Mouse (Mus musculus) CD4-positive, CD25-positive, alpha-beta regulatory T cell, adult 2 months (primary cell): Measurements from ENCODE around the gene Cx3cl1.
A peak's percentile ranks its signal among the peaks of the same experiment; 100 is the strongest.

Experiments used
- DNase-seq: peaks from one replicate; pipeline ENCODE4 v3.0.0-alpha.2; 2012; ENCODE audit warnings: low read depth, low spot score

The Cx3cl1 gene

DNA sequence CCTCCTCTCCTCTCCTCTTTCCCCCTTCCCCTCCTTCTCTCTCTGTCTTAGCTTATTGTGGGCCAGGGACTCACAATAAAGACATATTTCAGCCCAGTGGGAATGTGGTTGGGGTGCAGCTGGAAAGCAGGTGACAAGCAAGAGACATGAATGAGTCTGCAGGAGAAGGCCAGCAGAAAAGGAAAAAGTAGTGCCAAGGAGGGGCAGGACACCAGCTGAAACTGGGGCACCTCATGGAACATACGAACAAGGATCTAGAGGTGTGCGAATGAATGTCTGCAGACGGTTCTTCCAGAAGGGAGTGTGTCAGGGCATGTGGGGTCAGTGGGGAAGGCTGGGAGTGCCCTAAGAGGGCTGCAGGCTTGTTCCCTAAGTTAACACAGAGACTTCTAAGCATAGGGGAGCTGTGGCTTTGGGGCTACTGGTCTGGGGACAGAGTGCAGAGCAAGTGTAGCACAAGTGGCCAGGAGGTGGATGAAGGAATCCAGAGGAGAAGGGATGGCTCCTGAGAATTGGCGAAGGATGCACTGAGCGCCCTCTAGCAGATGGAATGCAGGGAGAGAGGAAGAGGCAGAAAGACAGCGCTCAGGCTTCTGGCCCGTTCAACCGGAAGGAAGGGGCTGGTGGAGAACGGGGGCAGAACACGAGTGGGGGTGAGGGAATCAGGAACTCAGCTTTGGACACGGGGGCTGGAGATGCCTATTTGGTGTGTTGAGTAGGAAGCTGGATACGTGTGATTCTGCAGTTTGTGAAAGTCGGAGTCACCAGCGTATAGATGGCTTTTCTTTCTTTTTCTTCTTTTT is 29.7 kb downstream of the Cx3cl1 start:
- DNase-seq: peak; percentile 28

DNA sequence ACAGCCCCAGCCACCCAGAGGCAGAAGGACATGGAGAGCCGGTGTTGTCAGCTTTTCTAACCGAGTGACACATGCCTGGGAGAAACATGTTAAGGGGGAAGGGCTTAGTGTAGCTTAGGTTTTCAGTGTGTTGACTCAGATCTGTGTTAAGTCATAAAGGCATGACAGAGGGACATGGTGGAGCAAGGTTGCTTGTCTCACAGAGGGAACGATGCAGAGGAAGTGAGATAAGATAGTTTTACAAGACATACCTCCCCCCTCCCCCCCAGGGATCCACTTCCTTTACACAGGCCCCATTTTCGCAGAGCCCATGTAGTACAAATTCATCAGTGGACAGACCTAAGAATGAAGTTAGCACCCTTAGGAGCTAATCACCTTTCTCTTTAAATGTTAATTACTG is 30.6 kb downstream of the Cx3cl1 start:
- DNase-seq: peak; percentile 65

DNA sequence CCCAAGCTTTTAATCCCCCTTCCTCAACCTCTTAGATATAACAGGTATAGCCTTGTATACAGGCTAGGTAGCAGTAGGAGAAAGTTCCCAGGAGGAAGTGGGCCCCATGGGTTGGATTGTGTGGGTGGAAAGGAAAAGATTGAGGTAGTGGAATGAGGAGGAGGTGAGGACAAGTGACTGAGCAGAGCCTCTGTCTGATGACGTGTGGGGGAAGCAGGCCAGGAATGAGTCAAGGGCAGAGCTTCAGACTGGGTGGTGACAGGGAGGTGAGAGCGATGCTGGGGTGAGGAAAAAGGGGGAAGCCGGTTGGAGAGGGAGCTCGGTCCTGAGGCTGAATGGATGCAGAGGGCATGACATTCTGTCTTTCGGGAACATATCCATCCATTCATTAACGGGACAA is 31.7 kb downstream of the Cx3cl1 start:
- peak; percentile 16 for DNase-seq

DNA sequence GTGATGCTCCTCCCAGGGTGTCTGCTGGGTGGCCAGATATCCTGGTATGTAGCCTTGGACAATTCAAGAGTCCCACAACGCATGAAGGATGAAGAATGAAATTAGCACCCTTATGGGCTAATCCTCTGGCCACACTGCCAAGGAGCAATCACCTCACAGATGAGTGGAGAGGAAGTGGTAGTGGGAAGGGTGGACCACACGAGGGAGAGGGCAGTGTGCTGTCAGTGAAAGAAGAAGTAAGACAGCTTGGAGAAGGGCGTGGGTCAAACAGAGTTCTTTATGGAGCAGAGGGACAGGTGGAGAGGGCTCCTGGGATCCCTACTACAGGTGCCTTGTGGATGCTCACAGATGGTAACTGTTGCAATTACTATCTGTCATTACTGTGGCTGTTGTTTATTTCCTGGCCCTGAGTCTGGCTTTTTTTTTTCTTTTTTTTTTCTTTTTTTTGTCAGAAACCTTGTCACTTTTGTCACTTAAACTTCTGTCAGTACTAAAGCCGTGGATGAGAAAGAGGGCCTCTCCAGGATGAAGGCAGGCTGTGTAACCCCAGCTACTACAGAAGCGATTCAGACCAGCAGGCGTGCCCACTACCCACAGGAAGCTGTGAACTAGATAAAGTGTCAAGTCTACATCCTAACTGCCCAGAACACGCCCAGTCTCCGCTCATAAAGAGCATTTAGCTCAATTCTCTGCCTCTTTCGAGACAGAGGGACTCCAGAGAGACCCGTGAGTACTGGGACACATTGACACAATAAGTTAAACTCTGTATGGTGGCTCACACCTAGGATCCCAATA is 32.9 kb downstream of the Cx3cl1 start:
- no peak for DNase-seq

DNA sequence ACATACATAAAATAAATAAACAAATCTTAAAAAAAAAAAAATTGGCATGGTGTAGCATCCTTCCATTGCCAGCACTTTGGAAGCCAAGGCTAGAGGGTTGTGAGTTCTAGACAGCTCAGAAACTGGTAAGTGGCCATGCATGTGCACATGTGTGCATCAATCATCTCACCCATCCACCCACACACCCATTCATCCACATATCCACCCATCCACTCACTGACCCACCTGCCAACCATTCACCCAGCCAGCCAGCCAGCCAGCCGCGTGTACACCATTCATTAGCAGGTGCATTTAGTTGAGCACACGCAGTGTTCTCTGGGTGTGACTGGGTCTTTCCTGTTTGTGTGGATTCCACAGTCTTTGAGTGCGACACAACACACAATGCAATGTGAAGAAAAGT is 34.0 kb downstream of the Cx3cl1 start:
- no peak for DNase-seq

DNA sequence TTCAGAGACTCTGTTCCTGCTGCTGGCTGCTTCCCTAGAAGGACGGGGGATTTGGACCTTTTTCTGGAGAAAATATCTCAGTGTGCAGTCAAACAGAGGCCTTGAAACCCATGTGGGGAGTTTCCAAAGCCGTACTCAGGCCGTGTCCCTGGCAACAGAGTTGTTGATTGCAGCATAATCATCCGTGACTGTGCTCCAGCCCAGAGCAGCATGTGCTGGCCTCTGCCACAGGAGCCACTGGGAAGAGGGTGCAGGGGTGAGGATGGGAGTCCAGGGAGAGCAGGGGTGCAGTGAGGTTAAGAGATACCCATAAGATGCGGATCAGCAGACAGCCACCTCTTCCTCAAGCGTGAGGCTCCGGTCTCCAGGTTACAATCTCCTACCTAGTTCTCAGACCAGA is 35.7 kb downstream of the Cx3cl1 start:
- no peak for DNase-seq

DNA sequence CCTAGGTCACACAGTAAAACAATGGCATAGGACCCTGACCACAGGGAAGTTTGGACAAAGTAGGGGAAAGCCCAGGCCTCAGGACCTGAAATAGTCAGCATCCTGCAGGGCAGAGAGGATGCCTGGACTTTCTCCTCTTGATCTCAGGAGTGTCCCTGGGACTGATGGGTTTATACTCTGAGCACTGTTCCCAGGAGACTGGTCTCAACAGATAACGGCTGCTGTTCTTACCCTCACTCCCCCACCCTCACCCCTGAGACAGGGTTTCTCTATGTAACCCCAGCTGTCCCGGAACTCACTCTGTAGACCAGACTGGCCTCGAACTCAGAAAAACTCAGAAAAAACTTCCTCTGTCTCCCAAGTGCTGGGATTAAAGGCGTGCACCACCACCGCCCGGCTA is 36.6 kb downstream of the Cx3cl1 start:
- no peak for DNase-seq

DNA sequence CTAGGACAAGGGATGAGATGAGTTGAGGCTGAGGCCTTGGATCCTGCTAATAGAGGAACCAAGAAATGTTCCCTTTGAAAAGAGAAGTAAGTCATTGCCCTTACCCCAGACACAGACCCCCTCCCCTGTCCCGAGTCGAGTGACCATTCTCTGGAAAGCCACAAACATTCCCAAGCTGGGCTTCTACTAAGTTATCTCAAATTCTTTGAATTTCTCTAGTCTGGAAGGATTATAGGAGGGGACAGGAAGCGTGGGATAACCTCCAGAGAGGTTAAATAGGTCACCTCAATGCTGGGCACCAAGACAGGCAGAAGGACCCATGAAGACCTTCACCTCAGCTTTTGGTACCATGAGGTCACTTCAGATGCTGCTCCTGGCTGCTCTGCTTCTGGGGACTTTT is 38.3 kb downstream of the Cx3cl1 start, which contains the start of gene Ccl17:
Ccl17 (plus strand) TSS at position 301 of the 400 bp plus-strand sequence.
- no peak for DNase-seq

DNA sequence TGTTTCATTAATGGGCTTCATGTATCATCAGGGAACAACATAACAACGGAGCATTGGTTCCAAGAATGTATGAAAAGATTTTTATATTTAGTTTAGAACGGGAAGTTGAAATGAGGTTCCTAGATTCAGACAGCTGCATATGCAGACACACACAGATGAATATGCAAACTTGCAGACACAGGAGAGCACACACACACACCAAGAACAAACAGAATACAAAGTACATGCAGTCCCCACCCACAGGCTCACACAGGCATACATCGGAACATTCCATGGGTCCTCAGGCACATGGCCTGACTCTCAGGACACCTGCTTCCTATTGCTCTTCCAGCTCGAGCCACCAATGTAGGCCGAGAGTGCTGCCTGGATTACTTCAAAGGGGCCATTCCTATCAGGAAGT is 39.0 kb downstream of the Cx3cl1 start:
- no peak for DNase-seq

DNA sequence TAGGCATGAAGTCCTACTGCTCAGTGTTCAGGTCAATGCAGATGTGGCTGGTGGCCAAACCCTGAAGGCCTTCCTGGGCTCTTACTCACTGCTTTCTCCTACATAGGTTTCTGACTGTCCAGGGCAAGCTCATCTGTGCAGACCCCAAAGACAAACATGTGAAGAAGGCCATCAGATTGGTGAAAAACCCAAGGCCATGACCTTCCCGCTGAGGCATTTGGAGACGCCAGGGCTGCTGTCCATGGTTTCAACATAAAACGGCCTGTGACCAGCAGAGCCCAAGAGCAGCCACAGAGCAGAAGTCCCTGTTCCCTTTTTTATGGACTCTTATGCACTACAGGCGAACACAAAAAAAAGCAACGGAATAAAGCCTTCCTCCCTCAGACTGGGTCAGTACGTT is 39.8 kb downstream of the Cx3cl1 start:
- no peak for DNase-seq

DNA sequence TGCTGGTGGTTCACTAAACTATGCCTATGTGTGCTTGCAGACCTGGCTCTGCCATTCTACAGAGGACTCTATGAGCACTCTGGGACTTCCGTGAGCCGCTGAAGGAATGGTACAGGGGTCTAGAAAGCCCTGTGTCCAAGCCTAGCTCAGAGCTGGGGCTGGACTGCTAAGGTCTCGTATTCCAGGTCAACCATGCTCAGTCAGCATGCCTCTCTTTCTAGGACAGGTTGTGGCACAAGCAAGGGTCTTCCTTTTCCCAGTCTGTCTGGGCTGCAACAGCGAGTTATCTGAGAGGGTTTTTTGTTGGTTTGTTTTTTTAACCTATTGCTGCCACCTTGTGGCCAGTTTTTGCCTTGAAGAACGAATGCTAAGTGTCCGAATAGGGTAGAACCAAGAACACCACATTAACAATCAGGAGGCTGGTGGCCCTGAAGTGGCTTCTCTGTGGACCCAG is 40.9 kb downstream of the Cx3cl1 start:
- DNase-seq: peak; percentile 88

DNA sequence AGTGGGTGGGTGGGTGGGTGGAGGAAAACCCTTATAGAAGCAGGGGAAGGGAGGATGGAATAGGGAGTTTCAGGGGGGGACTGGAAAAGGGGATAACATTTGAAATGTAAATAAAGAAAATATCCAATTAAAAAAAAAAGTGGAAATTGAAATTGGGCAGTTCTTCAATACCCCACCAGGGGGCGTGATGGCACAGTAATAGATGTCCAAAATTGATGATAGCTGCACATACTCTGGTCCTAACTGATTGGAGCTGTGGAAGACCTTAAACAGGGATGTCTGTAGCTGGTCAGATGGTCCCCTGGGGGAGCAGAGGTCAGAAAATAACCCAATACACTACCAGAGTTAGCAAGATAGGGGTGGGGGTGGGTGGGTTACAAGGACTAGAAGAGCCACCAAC is 42.7 kb downstream of the Cx3cl1 start:
- DNase-seq: peak; percentile 64

DNA sequence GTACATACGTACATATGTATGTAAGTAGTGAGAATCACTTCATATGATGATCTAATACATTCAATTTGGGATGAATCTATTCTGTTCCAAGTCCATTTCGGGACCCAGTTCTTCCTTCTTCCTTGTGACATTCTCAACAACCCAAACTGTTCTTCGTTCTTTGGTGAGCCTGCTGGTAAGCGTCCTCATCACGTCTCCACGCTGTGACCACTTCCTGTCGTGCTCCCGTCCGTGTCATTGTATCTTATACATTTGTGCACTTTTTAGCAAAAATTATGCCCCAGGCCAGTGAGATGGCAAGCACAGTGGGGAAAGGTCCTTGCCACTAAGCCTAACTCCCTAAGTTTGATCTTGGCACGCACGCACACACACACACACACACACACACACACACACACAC is 46.1 kb downstream of the Cx3cl1 start:
- DNase-seq: peak; percentile 45

DNA sequence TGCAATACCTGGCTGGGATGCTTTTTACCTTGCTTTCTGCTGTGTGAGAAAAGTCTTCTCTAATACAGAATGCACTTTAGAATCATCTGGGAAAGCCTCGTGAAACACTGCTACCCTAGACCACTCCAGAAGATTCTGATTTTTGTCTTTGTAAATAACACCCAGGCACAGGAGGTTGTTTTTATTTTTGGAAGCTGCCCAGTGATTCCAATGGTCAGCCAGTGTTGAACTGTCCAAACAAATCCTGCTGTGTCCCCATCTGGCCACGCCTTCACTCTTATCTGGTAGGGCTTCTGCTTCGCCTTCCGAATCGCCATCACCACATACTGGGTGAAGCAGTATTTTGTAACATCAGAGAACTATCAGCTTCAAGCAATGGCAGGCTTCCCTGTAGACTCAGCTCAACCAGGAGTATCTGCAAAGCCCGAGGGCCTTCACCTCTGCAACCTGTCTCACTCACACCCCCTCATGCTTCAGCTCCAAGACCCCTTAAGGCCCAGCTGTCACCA is 47.9 kb downstream of the Cx3cl1 start:
- no peak for DNase-seq

DNA sequence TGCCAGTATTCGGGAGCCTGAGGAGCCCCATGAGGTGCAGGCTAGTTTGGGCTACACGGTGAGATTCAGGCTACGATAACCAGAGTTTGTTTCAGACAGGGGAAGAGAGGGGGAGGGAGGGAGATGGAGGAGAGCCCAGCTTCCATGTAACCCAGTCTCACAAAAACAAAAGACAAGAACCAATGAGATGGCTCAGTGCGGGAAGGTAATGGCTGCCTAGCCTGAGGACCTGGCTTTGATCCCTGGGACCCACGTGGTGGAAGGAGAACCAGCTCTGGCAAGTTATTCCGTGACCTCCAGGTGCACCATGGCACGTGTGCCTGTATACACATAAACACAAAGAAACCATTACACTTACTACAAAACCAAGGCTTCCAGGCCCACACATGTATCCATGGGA is 48.7 kb downstream of the Cx3cl1 start:
- no peak for DNase-seq

DNA sequence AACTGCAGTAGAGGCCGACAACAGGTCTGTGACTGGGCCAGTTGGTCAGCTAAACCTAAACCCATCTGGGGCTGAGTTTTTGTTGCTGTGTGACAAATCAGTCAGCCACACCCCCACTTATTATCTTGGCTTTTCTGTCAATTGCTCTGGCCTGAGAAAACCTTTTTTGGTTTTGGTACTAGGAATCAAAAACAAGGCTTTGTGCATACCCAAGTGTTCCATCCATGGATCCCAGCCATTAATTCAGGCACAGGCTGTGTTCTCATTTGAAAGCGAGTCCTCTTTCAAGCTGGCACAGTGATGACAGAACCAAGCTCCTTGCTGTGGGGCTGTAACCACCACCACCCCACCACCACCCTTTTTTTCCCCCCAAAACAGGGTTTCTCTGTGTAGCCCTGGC is 49.6 kb downstream of the Cx3cl1 start:
- DNase-seq: no peak

DNA sequence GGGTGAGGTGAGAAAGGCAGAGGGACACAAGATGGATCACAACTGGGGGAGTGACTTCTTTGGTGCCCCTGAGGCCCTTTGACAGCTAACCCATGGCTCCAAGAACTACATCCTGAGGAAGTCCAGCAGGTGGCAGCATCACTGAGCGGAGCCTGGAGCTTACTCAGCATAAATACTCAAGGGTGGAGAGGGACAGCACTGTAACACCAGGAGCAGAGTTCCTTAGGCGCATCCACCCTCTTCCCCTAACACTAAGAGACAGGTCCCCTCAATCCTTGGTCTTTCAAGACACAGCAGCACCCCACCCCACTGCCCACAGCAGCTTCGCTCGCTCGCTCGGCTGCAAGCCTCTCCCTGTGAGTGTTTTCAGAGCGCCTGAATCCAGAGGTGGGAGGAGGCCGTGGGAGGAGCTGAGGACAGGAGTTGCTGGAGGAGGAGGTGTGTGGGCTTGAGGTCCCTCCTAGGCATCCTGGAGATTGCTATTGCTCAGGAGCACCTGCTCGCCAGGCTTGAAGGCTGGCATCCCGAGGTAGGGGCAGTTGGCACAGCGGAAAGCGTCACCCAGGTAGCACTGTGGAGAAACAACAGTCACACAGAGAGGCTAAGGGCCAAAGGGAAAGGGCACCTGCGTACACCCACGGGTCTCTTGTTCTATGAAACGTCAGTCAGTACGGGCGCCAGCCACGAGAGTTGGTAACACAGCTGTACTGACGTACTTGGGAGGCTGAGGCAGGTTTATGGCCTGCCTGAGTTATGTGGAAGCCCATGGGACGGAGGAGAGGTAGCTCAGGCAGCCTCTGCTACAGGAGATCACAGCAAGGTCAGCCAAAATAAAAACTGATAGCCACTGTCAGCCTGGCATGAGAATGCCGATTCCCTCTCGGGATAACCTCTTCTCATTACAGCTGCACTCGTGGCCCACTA is 51.1 kb downstream of the Cx3cl1 start:
- DNase-seq: peak; percentile 67

DNA sequence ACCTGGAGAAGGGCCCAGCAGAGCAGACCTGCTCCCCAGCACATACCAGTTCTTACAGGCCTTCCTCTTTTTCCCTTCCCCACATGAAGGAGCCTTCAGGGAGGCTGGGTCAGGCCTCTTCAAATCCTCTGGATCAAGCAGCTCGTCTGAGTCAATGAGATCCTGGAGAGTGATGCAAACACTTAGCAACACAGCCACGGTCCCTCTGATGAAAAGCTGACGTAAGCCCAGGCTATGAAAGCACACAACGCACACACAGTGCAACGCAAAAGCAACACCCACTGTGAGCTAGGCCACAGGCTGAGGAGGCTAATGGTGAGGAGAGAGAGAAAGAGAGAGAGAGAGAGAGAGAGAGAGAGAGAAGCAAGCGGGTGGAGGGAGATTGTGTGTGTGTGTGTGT is 53.4 kb downstream of the Cx3cl1 start:
- no peak for DNase-seq

DNA sequence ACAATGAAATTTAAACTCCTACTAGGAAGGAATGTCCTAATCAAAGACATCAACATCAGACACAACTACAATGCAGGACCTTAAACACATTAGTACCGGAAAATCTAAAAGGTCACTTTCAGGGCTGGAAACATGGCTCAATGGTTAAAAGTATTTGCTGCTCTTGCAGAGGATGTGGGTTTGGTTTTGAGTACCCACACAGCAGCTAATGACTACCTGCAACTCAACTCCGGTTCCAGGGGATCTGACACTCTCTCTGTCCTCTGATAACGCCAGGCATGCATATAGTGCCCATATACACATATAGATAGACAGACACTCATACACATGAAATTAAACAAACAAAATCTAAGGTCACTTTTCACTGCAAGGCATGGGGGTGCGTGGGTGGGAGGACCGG is 54.4 kb downstream of the Cx3cl1 start:
- peak; percentile 26 for DNase-seq

DNA sequence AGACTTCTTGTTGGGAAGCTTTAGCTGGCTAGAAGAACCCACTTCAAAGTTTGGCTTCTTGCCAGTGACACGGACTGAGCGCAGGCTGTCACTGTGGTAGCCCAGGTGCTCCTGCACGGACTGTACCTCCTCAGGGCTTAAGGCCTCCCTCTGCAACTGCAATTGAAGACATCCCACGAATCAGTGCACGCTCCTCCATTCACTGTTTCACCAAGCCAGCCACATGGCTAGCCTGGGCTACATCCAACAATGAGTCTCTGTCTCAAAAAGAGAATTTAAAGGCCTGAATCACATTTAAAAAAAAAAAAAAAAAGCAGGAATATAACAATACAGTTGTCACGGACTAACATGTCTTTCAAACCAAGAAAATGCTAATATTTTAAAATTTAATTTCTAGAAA is 56.5 kb downstream of the Cx3cl1 start:
- DNase-seq: no peak
